Mouse (Mus musculus) hindlimb bud, embryonic 11.5 days (tissue): ENCODE measurements around the gene Madcam1.

Experiments used
- DNase-seq: peaks from one replicate; pipeline ENCODE4 v3.0.0-alpha.2; 2012; ENCODE audit warnings: low read depth, low spot score; ENCODE audit errors: extremely low spot score

Madcam1 gene

DNA sequence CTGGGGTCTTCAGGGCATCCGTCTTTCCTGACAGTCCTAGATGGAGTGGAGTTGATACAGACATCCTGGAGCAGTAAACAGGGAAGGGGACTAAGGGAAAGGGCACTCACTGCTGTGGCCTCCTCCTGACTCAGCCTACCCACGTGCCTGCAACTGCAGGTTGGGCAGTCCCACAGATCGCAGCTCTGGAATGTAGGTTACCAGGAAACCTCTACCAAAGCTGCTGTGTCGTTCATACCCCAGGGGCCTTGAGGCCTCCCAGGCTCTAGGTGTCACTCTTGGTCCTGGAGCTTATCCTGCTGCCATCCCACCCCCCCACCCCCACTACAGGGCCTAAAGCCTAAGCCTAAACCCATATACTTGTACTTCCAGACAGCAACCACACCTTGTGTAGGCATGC lies 43.4 kb downstream of the Madcam1 start:
- DNase-seq = no peak

GRCm38 (mm10) chr10:79708668-79709067 lies 44.3 kb downstream of the Madcam1 start:
- DNase-seq = no peak

- DNase-seq = no peak
These were observed 44.9 kb downstream of the Madcam1 start for GRCm38 (mm10) chr10:79709307-79709706.

GRCm38 (mm10) chr10:79712029-79712428 lies 47.7 kb downstream of the Madcam1 start:
- no peak for DNase-seq

- DNase-seq = peak; percentile 72
These were observed 48.3 kb downstream of the Madcam1 start for GRCm38 (mm10) chr10:79712499-79713126.

DNA sequence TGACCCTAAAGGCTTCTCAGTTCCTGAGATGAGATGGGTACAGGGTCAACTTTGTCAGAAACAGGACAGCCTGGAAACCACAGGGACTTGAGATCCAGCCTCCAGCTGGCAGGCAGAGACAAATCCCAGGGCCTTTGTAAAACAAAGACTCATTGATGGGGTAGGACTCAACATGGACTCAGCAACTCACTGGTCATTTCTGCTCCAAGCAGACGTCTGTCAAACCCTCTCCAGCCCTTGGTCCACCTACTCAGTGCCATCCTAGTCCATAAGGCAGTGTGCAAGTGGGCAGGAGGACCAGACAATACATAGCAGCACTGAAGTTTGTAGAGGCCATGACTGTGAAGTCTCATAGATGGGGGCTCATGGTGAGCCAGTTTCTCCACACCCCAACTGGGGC lies 48.8 kb downstream of the Madcam1 start:
- no peak for DNase-seq

GRCm38 (mm10) chr10:79714996-79715395 lies 50.6 kb downstream of the Madcam1 start:
- DNase-seq = no peak

GRCm38 (mm10) chr10:79716254-79716987 lies 52.1 kb downstream of the Madcam1 start, which contains the start of gene Hcn2:
Gene Hcn2 (plus strand): TSS chr10:79716634.
- DNase-seq = no peak

DNA sequence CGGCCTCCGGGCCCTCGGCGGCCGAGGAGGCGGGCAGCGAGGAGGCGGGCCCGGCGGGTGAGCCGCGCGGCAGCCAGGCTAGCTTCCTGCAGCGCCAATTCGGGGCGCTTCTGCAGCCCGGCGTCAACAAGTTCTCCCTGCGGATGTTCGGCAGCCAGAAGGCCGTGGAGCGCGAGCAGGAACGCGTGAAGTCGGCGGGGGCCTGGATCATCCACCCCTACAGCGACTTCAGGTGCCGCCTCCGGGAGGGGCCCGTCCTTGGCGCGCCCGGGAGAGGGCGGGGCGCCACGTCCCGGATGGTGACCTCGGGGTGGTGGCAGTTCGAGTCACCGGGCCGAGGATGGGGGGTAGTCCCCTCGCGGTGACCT lies 52.6 kb downstream of the Madcam1 start:
- no peak for DNase-seq

DNA sequence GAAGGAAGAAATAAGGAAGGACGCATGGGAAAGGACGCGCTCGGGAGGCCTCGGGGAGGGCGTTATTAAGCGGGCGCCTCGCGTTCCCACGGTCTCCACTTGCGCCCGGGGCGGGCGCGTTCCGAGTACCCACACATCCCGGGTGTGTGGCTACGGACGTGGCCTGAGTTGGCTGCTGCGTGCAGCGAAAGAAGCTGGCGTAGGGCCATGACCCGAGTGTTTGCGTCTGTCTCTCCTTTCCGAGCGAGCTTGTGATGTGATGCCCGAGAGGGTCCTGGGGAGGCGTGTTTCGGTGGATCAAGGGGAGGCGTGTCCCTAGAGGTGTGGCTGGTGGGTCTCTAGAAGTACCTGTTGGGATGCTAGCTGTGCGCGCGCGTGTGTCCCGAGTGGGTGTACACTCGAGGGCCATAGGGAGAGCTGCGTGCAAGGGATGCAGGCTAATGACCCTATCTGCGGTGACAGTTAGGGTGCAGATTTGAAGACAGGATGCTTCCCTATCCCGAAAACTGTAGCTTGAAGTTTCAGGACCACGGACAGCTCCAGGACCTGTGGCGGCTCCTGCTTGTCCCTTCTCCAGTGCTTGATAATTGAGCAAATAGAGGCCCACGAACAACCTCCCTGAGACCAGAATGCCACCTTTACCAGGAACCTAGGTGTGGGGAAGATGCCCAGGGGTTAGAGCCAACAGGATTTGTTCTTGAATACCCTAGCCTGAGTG lies 53.4 kb downstream of the Madcam1 start:
- peak; percentile 83 for DNase-seq
